Mouse (Mus musculus) MEL (cell line): ENCODE results near the gene Gabbr2. TPM values are rescaled to one million over a fixed set of nuclear protein-coding genes. Genes with fewer than 3 reads are reported as not detected.

ENCODE experiments used
- DNase-seq: peaks from one replicate; pipeline ENCODE4 v3.0.0; 2011; ENCODE audit warnings: low read depth, low spot score
- H3K27ac ChIP-seq: 2 replicates; pipeline ENCODE4 v1.5.1; 2012; ENCODE audit warnings: low read depth, mild to moderate bottlenecking, control low read depth, low read length, moderate library complexity; ENCODE audit not compliant: control insufficient read depth
- H3K27me3 ChIP-seq, 2 experiments: fragments of 150-350 bp in 1 of 2; sonication (generic) in 1 of 2; 2 replicates each; pipeline ENCODE4 v1.6.1; 2012; ENCODE audit warnings: low read length in 2 of 2, mild to moderate bottlenecking in 2 of 2, improper control_type of control experiment in 1 of 2, moderate library complexity in 1 of 2; ENCODE audit not compliant: insufficient read depth in 2 of 2, control insufficient read depth in 1 of 2
- H3K36me3 ChIP-seq, 2 experiments: 2 replicates each; pipeline ENCODE4 v1.6.1; 2012 to 2014; ENCODE audit warnings: low read length in 2 of 2, improper control_type of control experiment in 1 of 2, inconsistent platforms in 1 of 2, mild to moderate bottlenecking in 1 of 2; ENCODE audit not compliant: insufficient read depth in 2 of 2, control insufficient read depth in 1 of 2
- H3K4me1 ChIP-seq, 2 experiments: fragments of 150-350 bp in 1 of 2; sonication (generic) in 1 of 2; 2 replicates each; pipeline ENCODE4 v1.6.1; 2012; ENCODE audit warnings: low read length in 2 of 2, improper control_type of control experiment in 1 of 2, mild to moderate bottlenecking in 1 of 2; ENCODE audit not compliant: insufficient read depth in 2 of 2, control insufficient read depth in 1 of 2
- H3K4me3 ChIP-seq, 2 experiments: fragments of 150-350 bp in 1 of 2; sonication (generic) in 1 of 2; 2 replicates each; pipeline ENCODE4 v1.5.1; 2012; ENCODE audit warnings: low read depth in 2 of 2, low read length in 2 of 2, mild to moderate bottlenecking in 2 of 2, moderate library complexity in 2 of 2, control low read depth in 1 of 2, improper control_type of control experiment in 1 of 2; ENCODE audit not compliant: control insufficient read depth in 1 of 2, insufficient read depth in 1 of 2
- H3K79me2 ChIP-seq: 2 replicates; pipeline ENCODE4 v1.6.1; 2012; ENCODE audit warnings: mild to moderate bottlenecking, low read length, moderate library complexity; ENCODE audit not compliant: control insufficient read depth, poor library complexity, insufficient read depth
- H3K9ac ChIP-seq: 2 replicates; pipeline ENCODE4 v1.6.1; 2012; ENCODE audit warnings: low read depth, mild to moderate bottlenecking, control low read depth, low read length, moderate library complexity; ENCODE audit not compliant: control insufficient read depth, poor library complexity, severe bottlenecking
- H3K9me3 ChIP-seq: fragments of 150-350 bp; sonication (generic); replicated peaks from 2 replicates; pipeline ENCODE4 v1.6.1; 2012; ENCODE audit warnings: mild to moderate bottlenecking, low read length, improper control_type of control experiment, moderate library complexity; ENCODE audit not compliant: insufficient read depth
- CHD2 ChIP-seq: IDR thresholded peaks from 2 replicates; pipeline ENCODE4 v1.6.1; 2011; ENCODE audit warnings: low read length, improper control_type of control experiment
- E2F4 ChIP-seq: IDR thresholded peaks from 2 replicates; pipeline ENCODE4 v1.6.1; 2011; ENCODE audit warnings: low read depth, low read length, improper control_type of control experiment, borderline replicate concordance
- EP300 ChIP-seq, 2 experiments: IDR thresholded peaks; 2 replicates each; pipeline ENCODE4 v1.6.1; 2011; ENCODE audit warnings: improper control_type of control experiment in 2 of 2, low read length in 2 of 2, low read depth in 1 of 2, mild to moderate bottlenecking in 1 of 2
- ETS1 ChIP-seq: IDR thresholded peaks from 2 replicates; pipeline ENCODE4 v1.6.1; 2012; ENCODE audit warnings: low read depth, mild to moderate bottlenecking, inconsistent platforms, low read length, improper control_type of control experiment, moderate library complexity
- KAT2A ChIP-seq: conservative IDR thresholded peaks from 2 replicates; pipeline ENCODE4 v1.6.1; 2012; ENCODE audit warnings: low read depth, low read length, improper control_type of control experiment, inconsistent platforms
- MAFK ChIP-seq: IDR thresholded peaks from 2 replicates; pipeline ENCODE4 v1.6.1; 2011; ENCODE audit warnings: low read depth, mild to moderate bottlenecking, low read length, improper control_type of control experiment, borderline replicate concordance
- MAX ChIP-seq: IDR thresholded peaks from 2 replicates; pipeline ENCODE4 v1.6.1; 2011; ENCODE audit warnings: low read length, improper control_type of control experiment
- MEF2A ChIP-seq: IDR thresholded peaks from 2 replicates; pipeline ENCODE4 v1.6.1; 2014; ENCODE audit warnings: low read depth, mild to moderate bottlenecking, inconsistent platforms, low read length, improper control_type of control experiment; ENCODE audit not compliant: poor library complexity, insufficient replicate concordance, severe bottlenecking; ENCODE audit errors: extremely low read depth
- MYB ChIP-seq: IDR thresholded peaks from 2 replicates; pipeline ENCODE4 v1.6.1; 2011; ENCODE audit warnings: mild to moderate bottlenecking, low read depth, low read length, improper control_type of control experiment
- MYC ChIP-seq: IDR thresholded peaks from 2 replicates; pipeline ENCODE4 v1.6.1; 2011; ENCODE audit warnings: low read depth, mild to moderate bottlenecking, low read length, improper control_type of control experiment, moderate library complexity
- NRF1 ChIP-seq: IDR thresholded peaks from 2 replicates; pipeline ENCODE4 v1.6.1; 2014; ENCODE audit warnings: low read depth, mild to moderate bottlenecking, inconsistent platforms, low read length, improper control_type of control experiment, moderate library complexity; ENCODE audit not compliant: poor library complexity, insufficient read depth, severe bottlenecking
- POLR2AphosphoS2 ChIP-seq: IDR thresholded peaks from 2 replicates; pipeline ENCODE4 v1.6.1; 2011; ENCODE audit warnings: low read length, improper control_type of control experiment
- POLR2AphosphoS5 ChIP-seq: IDR thresholded peaks from 2 replicates; pipeline ENCODE4 v1.6.1; 2012; ENCODE audit warnings: low read depth, borderline replicate concordance, mild to moderate bottlenecking, inconsistent platforms, low read length, moderate library complexity, mixed read lengths
- RAD21 ChIP-seq: IDR thresholded peaks from 2 replicates; pipeline ENCODE4 v1.6.1; 2011; ENCODE audit warnings: mild to moderate bottlenecking, low read depth, low read length, improper control_type of control experiment
- RCOR1 ChIP-seq: IDR thresholded peaks from 2 replicates; pipeline ENCODE4 v1.6.1; 2012; ENCODE audit warnings: low read depth, mild to moderate bottlenecking, inconsistent platforms, low read length, improper control_type of control experiment
- SIN3A ChIP-seq: IDR thresholded peaks from 2 replicates; pipeline ENCODE4 v1.6.1; 2012; ENCODE audit warnings: low read length, improper control_type of control experiment, inconsistent platforms
- SMC3 ChIP-seq: IDR thresholded peaks from 2 replicates; pipeline ENCODE4 v1.6.1; 2011; ENCODE audit warnings: low read depth, low read length, improper control_type of control experiment
- TAL1 ChIP-seq: IDR thresholded peaks from 2 replicates; pipeline ENCODE4 v1.6.1; 2012; ENCODE audit warnings: mild to moderate bottlenecking, inconsistent platforms, low read length, moderate library complexity, mixed read lengths
- TBP ChIP-seq: IDR thresholded peaks from 2 replicates; pipeline ENCODE4 v1.8.0; 2011; ENCODE audit warnings: low read depth, low read length, improper control_type of control experiment
- ZKSCAN1 ChIP-seq: IDR thresholded peaks from 2 replicates; pipeline ENCODE4 v1.6.1; 2012; ENCODE audit warnings: low read depth, mild to moderate bottlenecking, inconsistent platforms, low read length, improper control_type of control experiment, moderate library complexity
- ZNF384 ChIP-seq: IDR thresholded peaks from 2 replicates; pipeline ENCODE4 v1.6.1; 2012; ENCODE audit warnings: low read depth, mild to moderate bottlenecking, inconsistent platforms, low read length, improper control_type of control experiment
- polyA plus RNA-seq, 2 experiments: library from polyadenylated mRNA; stranded (reverse) in 1 of 2; unstranded in 1 of 2; fragments of >175 nt in 1 of 2; fragments of >200 nt in 1 of 2; gene quantifications; 2 replicates each; pipeline versions ENCODE4 v1.2.1 to v1.2.4; 2012; ENCODE audit warnings: low replicate concordance in 2 of 2, low read depth in 1 of 2; ENCODE audit not compliant: insufficient read length in 2 of 2, insufficient read depth in 1 of 2, missing spikeins in 1 of 2
- total RNA-seq: library from RNA; depleted of rRNA; stranded (reverse); fragments of 300-350 nt; gene quantifications from 2 replicates; pipeline ENCODE4 v1.2.3, GENCODE M21; 2012

Gene Gabbr2
- total and polyA plus RNA-seq, 3 experiments, result not detected

- Histone ChIP-seq H3K27ac (no peak overlapping the region), H3K4me3 (no peak overlapping the region), H3K9me3 (no peaks in the 10 kb centered on the region), H3K4me1 (no peaks in the 10 kb centered on the region), H3K9ac (no peak overlapping the region), H3K27me3 (no peaks in the 10 kb centered on the region; a peak in 1 of 4 replicates), H3K36me3 (no peaks in the 10 kb centered on the region), H3K79me2 (no peaks in the 10 kb centered on the region)
- no peak for DNase-seq
- TF ChIP-seq RCOR1, result no peak
- TF ChIP-seq ZKSCAN1, result no peak
- no peak for TF ChIP-seq TAL1
- no peak for TF ChIP-seq MYC
- no peak for TF ChIP-seq CHD2
- no peak for TF ChIP-seq NRF1
Observed at GRCm38 (mm10) chr4:46664123-46665009, 327.3 kb downstream of the Gabbr2 start.

GRCm38 (mm10) chr4:46661433-46661832 is 330.2 kb downstream of the Gabbr2 start:
- Histone ChIP-seq H3K4me3 (no peak overlapping the region), H3K27ac (no peak overlapping the region), H3K9me3 (no peaks in the 10 kb centered on the region), H3K4me1 (no peaks in the 10 kb centered on the region), H3K27me3 (no peaks in the 10 kb centered on the region; a peak in 1 of 4 replicates), H3K36me3 (no peaks in the 10 kb centered on the region), H3K9ac (no peak overlapping the region), H3K79me2 (no peaks in the 10 kb centered on the region)
- DNase-seq, result no peak
- TF ChIP-seq ZNF384 (no peak), EP300 (IDR thresholded peaks at IDR 0.05; ENCODE audit: low read depth in 1 of 2, low read length in 2 of 2) (no peak), POLR2AphosphoS2 (no peak), KAT2A (no peak), CHD2 (no peak), TBP (no peak), NRF1 (no peak), MYB (no peak), MAFK (no peak), MAX (no peak), SIN3A (no peak), RAD21 (no peak), E2F4 (no peak), POLR2AphosphoS5 (no peak), SMC3 (no peak), ZKSCAN1 (no peak), ETS1 (no peak), MEF2A (no peak)
